Mouse (Mus musculus) neural tube, embryonic 12.5 days (tissue): ENCODE results near the gene Smchd1. TPM values are rescaled to one million over a fixed set of nuclear protein-coding genes. Genes with fewer than 3 reads are reported as not detected.
"Not testable (repeated sequence)": the region's sequence is repeated elsewhere in the genome, so short reads cannot be mapped to it uniquely, and the experiment has no call there.

Experiments used
- ATAC-seq: fragments of 200-750 bp; cut with Nextera tagmentation; 2 replicates; pipeline ENCODE4 v1.8.0; 2017; ENCODE audit warnings: low read depth, mild to moderate bottlenecking, moderate TSS enrichment, moderate library complexity; ENCODE audit not compliant: low FRiP score
- H3K27ac ChIP-seq: fragments of 300-500 bp; sonication (generic); 2 replicates; pipeline ENCODE4 v1.5.1; 2016
- H3K27me3 ChIP-seq: fragments of 300-500 bp; sonication (generic); replicated peaks from 2 replicates; pipeline ENCODE4 v1.6.1; 2016; ENCODE audit warnings: mild to moderate bottlenecking
- H3K36me3 ChIP-seq: fragments of 300-500 bp; sonication (generic); 2 replicates; pipeline ENCODE4 v1.6.1; 2016; ENCODE audit warnings: mild to moderate bottlenecking
- H3K4me1 ChIP-seq: fragments of 300-500 bp; sonication (generic); 2 replicates; pipeline ENCODE4 v1.6.1; 2016
- H3K4me2 ChIP-seq: fragments of 300-500 bp; sonication (generic); replicated peaks from 2 replicates; pipeline ENCODE4 v1.6.1; 2016; ENCODE audit warnings: mild to moderate bottlenecking
- H3K4me3 ChIP-seq: fragments of 300-500 bp; sonication (generic); 2 replicates; pipeline ENCODE4 v1.5.1; 2016
- H3K9ac ChIP-seq: fragments of 300-500 bp; sonication (generic); 2 replicates; pipeline ENCODE4 v1.6.1; 2016; ENCODE audit warnings: mild to moderate bottlenecking
- H3K9me3 ChIP-seq: fragments of 300-500 bp; sonication (generic); 2 replicates; pipeline ENCODE4 v1.6.1; 2016; ENCODE audit warnings: mild to moderate bottlenecking
- WGBS: fragments of 180-500 bp; shearing (Covaris S2); methylation state at CpG from one replicate; pipeline ENCODE4 v1.1.7; 2016; 5-methylcytosine and 5-hydroxymethylcytosine counted together
- polyA plus RNA-seq: library from polyadenylated mRNA; unstranded; fragments of >200 nt; fragmentation: Nextera tagmentation; extraction: Ambion mirVana; gene quantifications from 2 replicates; pipeline ENCODE4 v1.2.1, GENCODE M21; 2016

Gene Smchd1
- polyA plus RNA-seq, 1 experiment from 2014 or later = 53.1 TPM

DNA sequence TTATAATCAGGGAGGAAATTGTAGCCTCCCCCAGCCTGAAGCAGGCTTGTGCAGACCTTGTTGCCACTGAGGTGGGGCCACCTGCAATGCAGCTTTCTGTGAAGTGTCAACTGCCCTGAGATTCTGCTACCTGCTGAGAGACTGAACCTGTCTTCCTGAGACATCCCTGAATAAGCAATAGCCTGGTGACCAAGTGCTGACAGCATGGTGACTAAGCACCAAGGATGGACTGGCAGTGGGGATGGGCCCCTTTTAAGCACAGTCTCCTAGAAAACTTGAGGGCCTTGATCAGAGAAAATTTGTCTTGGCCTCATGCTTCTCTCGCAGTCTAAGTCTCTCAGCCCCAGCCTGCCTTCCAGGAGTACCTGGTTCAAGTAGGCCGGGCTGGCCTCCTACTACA is 52.6 kb downstream of the Smchd1 start:
- not testable (repeated sequence) for H3K27ac ChIP-seq, ATAC-seq, H3K9ac ChIP-seq, H3K4me1 ChIP-seq, H3K4me2 ChIP-seq, H3K4me3 ChIP-seq, H3K9me3 ChIP-seq, H3K27me3 ChIP-seq
- WGBS = 94% methylated on average over 2 of the region's 2 CpGs
- peaks cover 39% of the 10 kb centered on the region for H3K36me3 ChIP-seq

- H3K4me3 ChIP-seq, H3K4me1 ChIP-seq, H3K9ac ChIP-seq, H3K9me3 ChIP-seq, H3K27ac ChIP-seq, H3K27me3 ChIP-seq, H3K4me2 ChIP-seq, ATAC-seq: not testable (repeated sequence)
- 86% methylated on average over 5 of the region's 5 CpGs for WGBS
- peaks cover 45% of the 10 kb centered on the region for H3K36me3 ChIP-seq
Observed at GRCm38 (mm10) chr17:71419448-71419847, 55.7 kb downstream of the Smchd1 start.

DNA sequence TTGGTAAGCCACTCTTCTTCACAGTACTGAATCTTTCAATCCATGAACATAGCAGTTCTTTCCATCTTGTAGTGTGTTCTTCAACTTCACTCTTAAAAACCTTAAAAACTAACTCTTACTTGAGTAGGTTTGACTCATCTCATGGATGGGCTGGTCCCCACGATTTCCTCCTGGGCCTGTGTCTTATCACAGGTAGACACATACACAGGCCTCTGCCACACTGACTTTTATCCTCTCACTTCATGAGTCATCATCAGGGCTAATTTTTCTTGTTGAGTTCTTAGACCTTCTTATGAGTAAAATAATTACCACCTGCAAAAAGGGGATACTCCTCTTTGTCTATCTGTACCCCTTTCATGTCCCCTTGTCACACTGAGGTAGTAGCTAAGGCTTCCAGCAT is 58.1 kb downstream of the Smchd1 start:
- no peak for ATAC-seq
- Histone ChIP-seq H3K4me2 (no peak overlapping the region), H3K9ac (no peak overlapping the region), H3K9me3 (peaks cover 4% of the 10 kb centered on the region), H3K27me3 (no peaks in the 10 kb centered on the region), H3K4me1 (no peaks in the 10 kb centered on the region), H3K36me3 (peaks cover 30% of the 10 kb centered on the region), H3K27ac (no peak overlapping the region), H3K4me3 (no peak overlapping the region)
- WGBS = 98% methylated on average over 1 of the region's 1 CpGs

GRCm38 (mm10) chr17:71387401-71387800 is 87.7 kb downstream of the Smchd1 start:
- Histone ChIP-seq H3K36me3 (peaks cover 26% of the 10 kb centered on the region), H3K4me3 (no peak overlapping the region)

DNA sequence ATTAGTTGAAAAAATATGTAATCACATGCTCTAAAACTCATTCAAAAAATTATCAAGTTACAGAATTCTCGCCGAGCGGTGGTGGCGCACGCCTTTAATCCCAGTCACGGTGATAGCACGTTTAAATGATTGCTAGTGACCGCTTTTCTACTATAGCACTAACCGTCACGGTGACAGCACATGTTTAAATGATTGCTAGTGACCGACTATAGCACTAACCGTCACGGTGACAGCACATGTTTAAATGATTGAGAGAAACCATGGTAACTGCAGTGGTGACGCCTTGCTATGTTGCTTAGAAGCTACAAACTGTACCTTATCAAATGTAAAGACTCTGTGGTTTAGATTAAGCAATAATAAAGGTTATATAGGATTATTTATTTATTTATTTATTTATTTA is 94.8 kb downstream of the Smchd1 start:
- no peaks in the 10 kb centered on the region for H3K27me3 ChIP-seq
- ATAC-seq = no peak
- no peaks in the 10 kb centered on the region for H3K9me3 ChIP-seq
- 87% methylated on average over 14 of the region's 14 CpGs for WGBS
- no peak overlapping the region for H3K4me2 ChIP-seq
- H3K27ac ChIP-seq = no peak overlapping the region
- peaks cover 21% of the 10 kb centered on the region for H3K36me3 ChIP-seq
- H3K4me3 ChIP-seq = no peak overlapping the region
- no peak overlapping the region for H3K9ac ChIP-seq
- no peaks in the 10 kb centered on the region for H3K4me1 ChIP-seq

More at GRCm38 (mm10) chr17:71387401-71387800, 87.7 kb downstream of the Smchd1 start:
- H3K4me2 ChIP-seq = no peak overlapping the region
- H3K9me3 ChIP-seq = no peaks in the 10 kb centered on the region
- no peak overlapping the region for H3K27ac ChIP-seq
- no peak overlapping the region for H3K9ac ChIP-seq
- no peaks in the 10 kb centered on the region for H3K27me3 ChIP-seq
- H3K4me1 ChIP-seq = no peaks in the 10 kb centered on the region
- ATAC-seq = no peak
- 94% methylated on average over 3 of the region's 3 CpGs for WGBS

DNA sequence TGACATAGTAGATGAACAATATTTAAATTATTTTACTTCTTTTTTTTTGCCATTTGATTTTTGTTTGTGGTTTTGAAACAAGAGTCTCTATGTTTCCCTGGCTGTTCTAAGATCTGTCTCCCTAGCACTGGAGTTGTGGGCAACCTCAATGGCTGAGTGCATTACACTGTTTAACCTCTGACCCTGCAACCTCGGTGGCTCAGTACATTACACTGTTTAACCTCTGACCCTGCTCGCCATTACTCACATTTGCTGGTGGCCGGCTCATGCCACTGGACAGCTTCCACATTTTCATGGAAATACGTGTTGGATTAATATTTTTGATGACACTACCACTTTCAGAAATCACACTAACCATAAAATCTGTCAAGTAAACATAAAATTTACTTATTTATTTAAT is 97.2 kb downstream of the Smchd1 start:
- no peak overlapping the region for H3K27ac ChIP-seq
- ATAC-seq = no peak
- peaks cover 26% of the 10 kb centered on the region for H3K36me3 ChIP-seq
- H3K9ac ChIP-seq = no peak overlapping the region
- H3K27me3 ChIP-seq = no peaks in the 10 kb centered on the region
- H3K4me1 ChIP-seq = no peaks in the 10 kb centered on the region
- no peaks in the 10 kb centered on the region for H3K9me3 ChIP-seq
- 50% methylated on average over 4 of the region's 4 CpGs for WGBS
- no peak overlapping the region for H3K4me3 ChIP-seq
- no peak overlapping the region for H3K4me2 ChIP-seq

DNA sequence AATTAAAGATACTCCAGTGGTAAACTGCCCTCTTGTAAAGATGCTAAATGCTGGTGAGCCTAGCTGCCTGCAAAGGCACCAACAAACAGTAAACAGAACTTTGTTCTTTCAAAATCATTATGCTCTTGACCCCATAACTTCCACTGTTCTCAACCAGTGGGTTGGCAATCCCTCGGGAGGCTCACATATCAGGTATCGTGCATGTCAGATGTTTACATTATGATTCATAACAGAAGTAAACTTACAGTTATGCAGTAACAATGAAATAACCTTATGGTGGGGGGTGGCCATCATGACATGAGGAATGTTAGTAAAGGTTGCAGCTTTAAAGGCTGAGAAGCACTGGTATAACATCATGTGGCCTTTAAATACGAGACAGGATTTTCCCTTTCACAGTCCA is 119.6 kb downstream of the Smchd1 start:
- H3K27ac ChIP-seq = no peak overlapping the region
- no peak overlapping the region for H3K4me2 ChIP-seq
- H3K36me3 ChIP-seq = peaks cover 26% of the 10 kb centered on the region
- H3K27me3 ChIP-seq = no peaks in the 10 kb centered on the region
- H3K4me1 ChIP-seq = no peaks in the 10 kb centered on the region
- H3K4me3 ChIP-seq = no peak overlapping the region
- 89% methylated on average over 3 of the region's 3 CpGs for WGBS
- no peak for ATAC-seq
- H3K9ac ChIP-seq = no peak overlapping the region
- no peaks in the 10 kb centered on the region for H3K9me3 ChIP-seq

GRCm38 (mm10) chr17:71354205-71354604 is 120.9 kb downstream of the Smchd1 start:
- Histone ChIP-seq H3K36me3 (peaks cover 21% of the 10 kb centered on the region), H3K4me3 (no peak overlapping the region), H3K4me2 (no peak overlapping the region), H3K27me3 (no peaks in the 10 kb centered on the region), H3K9ac (no peak overlapping the region), H3K4me1 (no peaks in the 10 kb centered on the region), H3K9me3 (no peaks in the 10 kb centered on the region), H3K27ac (no peak overlapping the region)
- WGBS = 93% methylated on average over 11 of the region's 11 CpGs
- ATAC-seq = no peak

- no peak overlapping the region for H3K27ac ChIP-seq
- WGBS = 83% methylated on average over 3 of the region's 3 CpGs
- H3K4me3 ChIP-seq = no peak overlapping the region
- no peak overlapping the region for H3K9ac ChIP-seq
- H3K4me1 ChIP-seq = no peaks in the 10 kb centered on the region
- H3K9me3 ChIP-seq = no peaks in the 10 kb centered on the region
- no peak overlapping the region for H3K4me2 ChIP-seq
- H3K36me3 ChIP-seq = peaks cover 49% of the 10 kb centered on the region
- no peaks in the 10 kb centered on the region for H3K27me3 ChIP-seq
- no peak for ATAC-seq
Observed at GRCm38 (mm10) chr17:71348188-71348587, 127.0 kb downstream of the Smchd1 start.

DNA sequence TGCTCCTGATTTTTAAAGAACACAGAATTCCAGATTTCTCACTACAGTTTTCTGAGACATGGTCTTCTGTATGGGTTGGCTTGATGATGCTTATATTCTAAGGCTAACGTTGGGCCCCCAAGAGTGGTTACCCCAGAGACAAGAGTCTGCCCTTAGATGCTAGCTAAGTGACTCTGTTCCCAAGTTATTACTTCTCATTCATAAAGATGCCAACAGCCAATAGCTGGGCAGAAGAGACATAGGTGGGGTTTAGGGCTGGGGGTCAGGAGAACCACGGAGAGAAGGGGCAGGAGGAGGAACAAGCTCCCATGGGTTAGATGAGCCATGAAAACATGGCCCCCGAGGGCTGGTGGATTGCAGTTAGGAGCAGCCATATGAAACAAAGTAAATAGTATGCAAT is 133.1 kb downstream of the Smchd1 start:
- H3K4me1 ChIP-seq = no peaks in the 10 kb centered on the region
- H3K9me3 ChIP-seq = no peaks in the 10 kb centered on the region
- ATAC-seq = no peak
- no peaks in the 10 kb centered on the region for H3K27me3 ChIP-seq
- WGBS = 90% methylated on average over 3 of the region's 3 CpGs
- H3K4me2 ChIP-seq = no peak overlapping the region
- no peak overlapping the region for H3K9ac ChIP-seq
- H3K4me3 ChIP-seq = no peak overlapping the region
- no peak overlapping the region for H3K27ac ChIP-seq
- peaks cover 22% of the 10 kb centered on the region for H3K36me3 ChIP-seq

GRCm38 (mm10) chr17:71338627-71339026 is 136.5 kb downstream of the Smchd1 start:
- WGBS = 94% methylated on average over 6 of the region's 6 CpGs
- Histone ChIP-seq H3K36me3 (peaks cover 9% of the 10 kb centered on the region), H3K27me3 (no peaks in the 10 kb centered on the region), H3K4me2 (no peak overlapping the region), H3K4me1 (no peaks in the 10 kb centered on the region), H3K9ac (no peak overlapping the region), H3K9me3 (no peaks in the 10 kb centered on the region), H3K27ac (no peak overlapping the region), H3K4me3 (no peak overlapping the region)
- no peak for ATAC-seq

GRCm38 (mm10) chr17:71337546-71337945 is 137.6 kb downstream of the Smchd1 start:
- Histone ChIP-seq H3K9me3 (no peaks in the 10 kb centered on the region), H3K36me3 (0 out of 2 replicates have a peak, but pooled peaks cover under 1% of the 10 kb centered on the region), H3K27me3 (no peaks in the 10 kb centered on the region), H3K4me1 (no peaks in the 10 kb centered on the region), H3K9ac (no peak overlapping the region), H3K27ac (no peak overlapping the region), H3K4me3 (no peak overlapping the region), H3K4me2 (no peak overlapping the region)
- 91% methylated on average over 9 of the region's 9 CpGs for WGBS
- ATAC-seq = no peak

DNA sequence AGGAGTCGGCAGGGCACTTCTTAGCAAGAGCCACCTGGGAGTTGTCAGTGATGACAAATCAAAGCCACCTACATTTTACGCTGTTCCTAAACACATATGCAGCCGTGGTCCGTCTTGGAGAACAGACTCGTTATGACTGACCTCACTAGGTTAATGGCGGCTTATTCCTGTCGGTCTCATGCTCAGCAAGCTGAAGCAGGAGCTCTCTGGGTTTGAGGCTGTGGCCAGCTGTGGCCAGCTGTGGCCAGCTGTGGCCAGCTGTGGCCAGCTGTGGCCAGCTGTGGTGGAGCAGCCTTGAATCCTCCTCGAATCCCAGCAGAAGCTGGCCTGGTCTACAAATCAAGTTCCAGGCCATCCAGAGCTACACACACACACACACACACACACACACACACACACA is 138.7 kb downstream of the Smchd1 start:
- WGBS = 71% methylated on average over 8 of the region's 8 CpGs
- ATAC-seq = no peak
- Histone ChIP-seq H3K9me3 (no peaks in the 10 kb centered on the region), H3K9ac (no peak overlapping the region), H3K4me1 (no peaks in the 10 kb centered on the region), H3K27me3 (no peaks in the 10 kb centered on the region), H3K4me3 (no peak overlapping the region), H3K36me3 (no peaks in the 10 kb centered on the region), H3K27ac (no peak overlapping the region), H3K4me2 (no peak overlapping the region)
